Mouse (Mus musculus): ENCODE results near the gene Gm13275.
"Not testable (repeated sequence)": the region's sequence is repeated elsewhere in the genome, so short reads cannot be mapped to it uniquely, and the experiment has no call there.

Gm13275 gene

DNA sequence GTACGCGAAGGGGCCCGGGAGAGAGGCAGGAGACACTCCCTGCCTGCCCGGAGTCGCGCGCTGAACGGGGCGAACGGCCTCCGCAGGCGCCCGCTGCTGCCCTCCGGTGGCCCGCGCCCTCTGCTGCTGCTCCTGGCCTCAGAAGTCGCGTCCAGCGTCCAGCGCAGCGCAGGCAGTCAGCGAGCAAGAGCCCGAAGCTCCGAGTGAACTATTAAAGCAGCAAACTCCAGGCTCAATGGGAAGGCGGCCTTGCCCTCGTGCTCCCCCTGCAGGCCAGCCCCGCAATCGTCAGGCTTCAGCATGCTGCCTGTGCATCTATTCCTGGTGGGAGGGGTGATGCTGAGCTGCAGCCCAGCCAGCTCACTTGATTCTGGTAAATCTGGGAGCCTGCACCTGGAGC lies 2.8 kb downstream of the Gm13275 start, which contains the start of gene Gm13279:
Gm13279 (plus strand) TSS at position 301 of the 400 bp plus-strand sequence.
- DNase-seq (ENCODE audit: low spot score in 2 of 2) = not testable (repeated sequence)

DNA sequence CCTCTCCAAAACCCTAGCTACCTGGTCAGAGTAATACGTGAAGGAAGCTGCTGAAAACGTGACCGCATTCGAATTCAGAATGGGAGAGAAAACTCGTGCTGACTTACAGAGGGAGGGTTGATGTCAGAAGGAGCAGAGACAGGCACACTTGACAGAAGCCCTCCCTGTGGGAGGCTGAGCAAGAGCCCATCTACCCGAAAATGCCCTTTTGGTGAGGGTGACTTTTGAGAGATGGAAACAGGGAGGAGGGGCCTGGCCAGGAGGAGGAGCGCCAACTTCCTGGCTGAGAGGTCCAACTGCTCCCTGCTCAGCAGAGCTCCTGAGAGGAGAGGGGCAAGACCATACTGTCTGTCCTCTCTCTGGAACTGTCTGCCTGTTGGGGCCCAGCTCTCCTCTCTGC lies 5.1 kb downstream of the Gm13275 start, which contains the start of gene Gm13285:
Gm13285 (plus strand) TSS at position 301 of the 400 bp plus-strand sequence.
- not testable (repeated sequence) for DNase-seq (ENCODE audit: low spot score in 2 of 2)

DNA sequence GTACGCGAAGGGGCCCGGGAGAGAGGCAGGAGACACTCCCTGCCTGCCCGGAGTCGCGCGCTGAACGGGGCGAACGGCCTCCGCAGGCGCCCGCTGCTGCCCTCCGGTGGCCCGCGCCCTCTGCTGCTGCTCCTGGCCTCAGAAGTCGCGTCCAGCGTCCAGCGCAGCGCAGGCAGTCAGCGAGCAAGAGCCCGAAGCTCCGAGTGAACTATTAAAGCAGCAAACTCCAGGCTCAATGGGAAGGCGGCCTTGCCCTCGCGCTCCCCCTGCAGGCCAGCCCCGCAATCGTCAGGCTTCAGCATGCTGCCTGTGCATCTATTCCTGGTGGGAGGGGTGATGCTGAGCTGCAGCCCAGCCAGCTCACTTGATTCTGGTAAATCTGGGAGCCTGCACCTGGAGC lies 8.7 kb downstream of the Gm13275 start, which contains the start of gene Gm13287:
Gm13287 (plus strand) TSS at position 301 of the 400 bp plus-strand sequence.
- DNase-seq (ENCODE audit: low spot score in 2 of 2) = not testable (repeated sequence)

DNA sequence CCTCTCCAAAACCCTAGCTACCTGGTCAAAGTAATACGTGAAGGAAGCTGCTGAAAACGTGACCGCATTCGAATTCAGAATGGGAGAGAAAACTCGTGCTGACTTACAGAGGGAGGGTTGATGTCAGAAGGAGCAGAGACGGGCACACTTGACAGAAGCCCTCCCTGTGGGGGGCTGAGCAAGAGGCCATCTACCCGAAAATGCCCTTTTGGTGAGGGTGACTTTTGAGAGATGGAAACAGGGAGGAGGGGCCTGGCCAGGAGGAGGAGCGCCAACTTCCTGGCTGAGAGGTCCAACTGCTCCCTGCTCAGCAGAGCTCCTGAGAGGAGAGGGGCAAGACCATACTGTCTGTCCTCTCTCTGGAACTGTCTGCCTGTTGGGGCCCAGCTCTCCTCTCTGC lies 10.9 kb downstream of the Gm13275 start, which contains the start of gene Gm13288:
Gm13288 (plus strand) TSS at position 301 of the 400 bp plus-strand sequence.
- DNase-seq (ENCODE audit: low spot score in 2 of 2) = not testable (repeated sequence)

DNA sequence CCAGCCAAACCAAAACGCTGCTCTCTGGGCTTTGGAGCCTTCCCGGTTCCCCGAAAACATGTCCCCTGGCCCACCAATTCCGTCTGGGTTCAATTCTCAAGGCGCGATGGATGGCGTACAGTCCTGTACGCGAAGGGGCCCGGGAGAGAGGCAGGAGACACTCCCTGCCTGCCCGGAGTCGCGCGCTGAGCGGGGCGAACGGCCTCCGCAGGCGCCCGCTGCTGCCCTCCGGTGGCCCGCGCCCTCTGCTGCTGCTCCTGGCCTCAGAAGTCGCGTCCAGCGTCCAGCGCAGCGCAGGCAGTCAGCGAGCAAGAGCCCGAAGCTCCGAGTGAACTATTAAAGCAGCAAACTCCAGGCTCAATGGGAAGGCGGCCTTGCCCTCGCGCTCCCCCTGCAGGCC lies 11.5 kb downstream of the Gm13275 start:
- DNase-seq (ENCODE audit: low spot score in 2 of 2) = not testable (repeated sequence)

DNA sequence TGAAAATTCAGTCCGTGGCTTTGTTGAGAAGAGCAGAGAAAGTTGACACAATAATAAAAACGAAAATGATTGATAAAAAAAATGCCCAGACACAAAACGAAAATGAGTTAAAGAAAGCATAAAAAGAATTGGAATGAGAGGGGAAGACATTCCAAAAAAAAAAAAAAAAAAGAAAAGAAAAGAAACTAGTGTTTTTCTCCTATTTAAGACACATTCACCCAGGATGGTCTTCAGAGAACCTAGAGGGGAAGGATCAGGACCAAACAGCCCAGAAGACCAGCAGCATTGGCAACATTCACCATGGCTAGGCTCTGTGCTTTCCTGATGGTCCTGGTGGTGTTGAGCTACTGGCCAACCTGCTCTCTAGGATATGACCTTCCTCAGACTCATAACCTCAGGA lies 21.6 kb downstream of the Gm13275 start, which contains the start of gene Ifna7:
Ifna7 (plus strand) TSS at position 301 of the 400 bp plus-strand sequence.
- DNase-seq (ENCODE audit: low spot score in 2 of 2) = no peak

DNA sequence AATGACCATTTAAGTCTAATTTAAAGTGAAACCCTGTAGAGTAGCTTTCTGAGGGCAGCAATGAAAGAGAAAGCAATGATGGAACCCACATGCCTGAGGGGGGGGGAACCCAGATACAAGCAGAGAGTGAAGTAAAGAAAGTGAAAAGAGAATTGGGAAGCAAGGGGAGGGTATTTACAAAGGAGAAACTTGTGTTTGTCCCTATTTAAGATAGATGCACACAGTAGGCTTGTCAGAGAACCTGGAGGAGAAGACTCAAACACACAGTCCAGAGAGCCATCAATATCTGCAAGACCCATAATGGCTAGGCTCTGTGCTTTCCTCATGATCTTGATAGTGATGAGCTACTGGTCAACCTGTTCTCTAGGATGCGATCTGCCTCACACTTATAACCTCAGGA lies 25.4 kb downstream of the Gm13275 start, which contains the start of gene Ifna11:
Ifna11 (plus strand) TSS at position 301 of the 400 bp plus-strand sequence.
- DNase-seq (ENCODE audit: low spot score in 2 of 2) = no peak

DNA sequence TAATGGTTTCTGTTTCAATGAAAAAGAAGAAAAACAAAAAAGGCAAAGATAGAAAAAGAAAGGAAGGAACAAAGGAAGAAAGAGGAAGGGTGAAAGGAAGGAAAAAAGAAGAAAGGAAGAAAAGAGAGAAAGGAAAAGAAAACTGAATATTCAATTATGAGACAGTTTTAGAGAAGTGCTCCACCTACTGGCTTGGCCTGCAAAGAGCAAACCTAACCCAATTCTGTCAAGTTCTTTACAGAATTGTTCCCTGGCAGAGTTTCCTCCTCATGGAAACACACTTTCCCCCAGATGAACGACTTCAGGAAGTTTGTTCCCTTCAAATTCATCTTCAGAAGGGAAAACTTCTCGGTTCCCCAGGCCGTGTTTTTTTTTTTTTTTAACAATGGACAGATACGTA lies 28.7 kb downstream of the Gm13275 start:
- DNase-seq (ENCODE audit: low spot score in 2 of 2) = peak in 1 of 2 experiments; percentile 22

DNA sequence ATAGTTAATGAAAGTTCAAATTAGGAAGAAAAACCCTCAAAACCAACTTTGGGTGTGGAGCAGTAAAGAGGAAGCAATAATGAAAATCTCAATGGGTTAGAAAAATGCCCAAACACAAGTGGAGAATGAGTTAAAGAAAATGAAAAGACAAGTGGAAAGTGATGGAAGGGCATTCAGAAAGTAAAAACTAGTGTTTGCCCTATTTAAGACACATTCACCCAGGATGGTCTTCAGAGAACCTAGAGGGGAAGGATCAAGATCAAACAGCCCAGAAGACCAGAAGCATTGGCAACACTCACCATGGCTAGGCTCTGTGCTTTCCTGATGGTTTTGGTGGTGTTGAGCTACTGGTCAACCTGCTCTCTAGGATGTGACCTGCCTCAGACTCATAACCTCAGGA lies 32.8 kb downstream of the Gm13275 start, which contains the start of gene Ifna6:
Ifna6 (plus strand) TSS at position 301 of the 400 bp plus-strand sequence.
- DNase-seq (ENCODE audit: low spot score in 2 of 2) = not testable (repeated sequence)

DNA sequence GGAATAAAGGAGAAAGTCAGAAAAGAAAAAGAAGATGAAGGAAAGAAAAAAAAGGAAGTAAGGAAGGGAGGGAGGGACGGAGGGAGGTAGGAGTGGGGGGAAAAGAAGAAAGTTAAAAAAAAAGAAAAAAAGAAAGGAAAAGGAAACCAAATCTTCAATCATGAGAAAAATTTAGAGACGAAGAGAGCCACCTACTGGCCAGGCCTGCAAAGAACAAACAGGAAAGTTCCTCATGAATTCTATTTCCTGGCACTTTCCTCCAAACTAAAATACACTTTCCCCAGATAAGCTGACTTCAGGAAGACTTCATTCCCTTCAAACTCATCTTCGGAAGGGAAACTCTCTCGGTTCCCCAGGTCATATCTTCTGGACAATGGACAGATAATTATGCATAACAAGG lies 36.2 kb downstream of the Gm13275 start:
- peak in 1 of 2 experiments; percentile 32 for DNase-seq (ENCODE audit: low spot score in 2 of 2)

DNA sequence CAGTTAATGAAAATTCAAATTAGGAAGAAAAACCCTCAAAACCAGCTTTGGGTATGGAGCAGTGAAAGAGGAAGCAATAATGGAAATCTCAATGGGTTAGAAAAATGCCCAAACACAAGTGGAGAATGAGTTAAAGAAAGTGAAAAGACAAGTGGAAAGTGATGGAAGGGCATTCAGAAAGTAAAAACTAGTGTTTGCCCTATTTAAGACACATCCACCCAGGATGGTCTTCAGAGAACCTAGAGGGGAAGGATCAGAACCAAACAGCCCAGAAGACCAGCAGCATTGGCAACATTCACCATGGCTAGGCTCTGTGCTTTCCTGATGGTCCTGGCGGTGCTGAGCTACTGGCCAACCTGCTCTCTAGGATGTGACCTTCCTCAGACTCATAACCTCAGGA lies 40.9 kb downstream of the Gm13275 start, which contains the start of gene Ifna5:
Ifna5 (plus strand) TSS at position 301 of the 400 bp plus-strand sequence.
- DNase-seq (ENCODE audit: low spot score in 2 of 2) = not testable (repeated sequence)

DNA sequence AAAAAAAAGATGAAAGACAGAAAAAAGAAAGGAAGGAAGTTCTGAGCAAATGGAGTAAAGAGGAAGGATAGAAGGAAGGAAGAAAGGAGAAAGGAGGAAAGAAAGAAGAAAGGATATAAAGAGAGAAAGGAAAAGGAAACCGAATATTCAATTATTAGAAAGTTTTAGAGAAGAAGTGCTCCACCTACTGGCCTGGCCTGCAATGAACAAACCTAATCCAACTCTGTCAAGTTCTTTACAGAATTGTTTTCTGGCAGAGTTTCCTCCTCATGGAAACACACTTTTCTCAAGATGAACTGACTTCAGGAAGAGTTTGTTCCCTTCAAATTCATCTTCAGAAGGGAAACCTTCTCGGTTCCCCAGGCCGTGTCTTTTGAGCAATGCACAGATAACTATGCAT lies 44.5 kb downstream of the Gm13275 start:
- DNase-seq (ENCODE audit: low spot score in 2 of 2) = no peak

DNA sequence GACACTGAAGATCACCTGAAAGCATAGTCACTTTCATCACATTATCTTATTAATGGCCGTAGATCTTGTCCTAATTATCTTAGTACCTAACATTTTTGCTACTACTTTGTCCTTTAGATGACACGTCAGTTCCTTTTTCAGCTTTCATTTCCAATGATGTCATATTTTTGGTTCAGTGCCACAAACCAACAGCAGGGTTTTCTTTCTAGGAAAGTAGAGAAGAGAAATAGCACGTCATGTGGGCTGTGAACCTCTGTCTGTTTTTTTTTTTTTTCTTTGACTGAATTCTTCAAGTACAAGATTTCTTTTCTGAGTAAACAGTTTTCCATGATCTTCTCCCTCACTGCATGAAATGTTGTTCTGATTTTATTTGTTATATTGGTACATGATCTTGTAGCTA lies 45.8 kb downstream of the Gm13275 start:
- DNase-seq (ENCODE audit: low spot score in 2 of 2) = no peak

DNA sequence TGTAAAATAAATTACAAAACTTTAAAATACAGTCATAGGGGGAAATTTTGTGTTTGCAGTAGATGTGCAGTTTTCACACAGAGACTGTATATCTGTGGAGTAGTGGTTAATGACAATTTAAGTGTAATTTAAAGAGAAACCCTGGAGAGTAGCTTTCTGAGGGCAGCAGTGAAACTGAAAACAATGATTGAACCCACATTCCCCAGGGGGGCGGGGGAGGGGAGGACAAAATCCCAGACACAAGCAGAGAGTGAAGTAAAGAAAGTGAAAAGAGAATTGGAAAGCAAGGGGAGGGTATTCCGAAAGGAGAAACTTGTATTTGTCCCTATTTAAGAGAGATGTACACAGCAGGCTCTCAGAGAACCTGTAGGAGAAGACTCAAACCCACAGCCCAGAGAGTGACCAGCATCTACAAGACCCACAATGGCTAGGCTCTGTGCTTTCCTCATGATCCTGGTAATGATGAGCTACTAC lies 47.2 kb downstream of the Gm13275 start, which contains the start of gene Ifna4:
Ifna4 (plus strand) TSS at position 424 of the 474 bp plus-strand sequence.
- DNase-seq (ENCODE audit: low spot score in 2 of 2) = no peak

Data from thymus, postnatal 10 days (tissue).